Mouse (Mus musculus) kidney, embryonic 14.5 days (tissue): Measurements from ENCODE around the gene Osbp. TPM values are rescaled to one million over a fixed set of nuclear protein-coding genes. Genes with fewer than 3 reads are reported as not detected.

Experiments
- ATAC-seq: fragments of 200-750 bp; cut with Nextera tagmentation; 2 replicates; pipeline ENCODE4 v1.8.0; 2017; ENCODE audit warnings: moderate number of reproducible peaks, mild to moderate bottlenecking, moderate TSS enrichment, moderate library complexity; ENCODE audit not compliant: low FRiP score, low TSS enrichment
- H3K27ac ChIP-seq: fragments of 300-500 bp; sonication (generic); 2 replicates; pipeline ENCODE4 v1.5.1; 2014; ENCODE audit warnings: low read depth, mild to moderate bottlenecking, low read length, moderate library complexity, mixed read lengths
- H3K27me3 ChIP-seq: fragments of 300-500 bp; sonication (generic); 2 replicates; pipeline ENCODE4 v1.6.1; 2014; ENCODE audit warnings: mild to moderate bottlenecking, low read length; ENCODE audit not compliant: control insufficient read depth, insufficient read depth
- H3K36me3 ChIP-seq: fragments of 300-500 bp; sonication (generic); 2 replicates; pipeline ENCODE4 v1.6.1; 2014; ENCODE audit warnings: low read length, mixed read lengths; ENCODE audit not compliant: control insufficient read depth, insufficient read depth
- H3K4me1 ChIP-seq: fragments of 300-500 bp; sonication (generic); 2 replicates; pipeline ENCODE4 v1.6.1; 2014; ENCODE audit warnings: low read length, mixed read lengths; ENCODE audit not compliant: control insufficient read depth, insufficient read depth
- H3K4me2 ChIP-seq: fragments of 300-500 bp; sonication (generic); replicated peaks from 2 replicates; pipeline ENCODE4 v1.6.1; 2014; ENCODE audit warnings: low read depth, mild to moderate bottlenecking, low read length
- H3K4me3 ChIP-seq: fragments of 300-500 bp; sonication (generic); 2 replicates; pipeline ENCODE4 v1.5.1; 2014; ENCODE audit warnings: mild to moderate bottlenecking, low read length
- H3K9ac ChIP-seq: fragments of 300-500 bp; sonication (generic); 2 replicates; pipeline ENCODE4 v1.6.1; 2014; ENCODE audit warnings: low read depth, mild to moderate bottlenecking, low read length, moderate library complexity
- H3K9me3 ChIP-seq: fragments of 300-500 bp; sonication (generic); 2 replicates; pipeline ENCODE4 v1.6.1; 2016; ENCODE audit warnings: low read length; ENCODE audit not compliant: control insufficient read depth
- WGBS: fragments of 180-500 bp; shearing (Covaris S2); extraction: QIAGEN DNeasy Blood & Tissue Kit; methylation state at CpG from one replicate; pipeline ENCODE4 v1.1.7; 2014; 5-methylcytosine and 5-hydroxymethylcytosine counted together
- polyA plus RNA-seq: library from polyadenylated mRNA; unstranded; fragments of >200 nt; fragmentation: Nextera tagmentation; extraction: Ambion mirVana; gene quantifications from 2 replicates; pipeline ENCODE4 v1.2.1, GENCODE M21; 2014

Osbp gene
- polyA plus RNA-seq, 1 experiment from 2014 or later: 9.4 TPM

- WGBS: 59% methylated on average over 5 of the region's 5 CpGs
- no peak for ATAC-seq
- Histone ChIP-seq H3K27ac (no peak overlapping the region), H3K9me3 (no peaks in the 10 kb centered on the region), H3K4me2 (no peak overlapping the region), H3K27me3 (no peaks in the 10 kb centered on the region), H3K4me3 (no peak overlapping the region), H3K36me3 (no peaks in the 10 kb centered on the region), H3K9ac (no peak overlapping the region), H3K4me1 (no peaks in the 10 kb centered on the region)
These were observed 9.1 kb upstream of the Osbp start for GRCm38 (mm10) chr19:11956636-11957035.

- no peak for ATAC-seq
- no peaks in the 10 kb centered on the region for H3K36me3 ChIP-seq
- no peak overlapping the region for H3K4me2 ChIP-seq
- H3K27ac ChIP-seq: no peak overlapping the region
- WGBS: 91% methylated on average over 5 of the region's 5 CpGs
- no peaks in the 10 kb centered on the region for H3K4me1 ChIP-seq
- H3K9ac ChIP-seq: no peak overlapping the region
- no peaks in the 10 kb centered on the region for H3K27me3 ChIP-seq
- H3K4me3 ChIP-seq: no peak overlapping the region
- no peaks in the 10 kb centered on the region for H3K9me3 ChIP-seq
These were observed 8.3 kb upstream of the Osbp start for GRCm38 (mm10) chr19:11957396-11957795.

- ATAC-seq: no peak
- Histone ChIP-seq H3K27me3 (no peaks in the 10 kb centered on the region), H3K4me1 (no peaks in the 10 kb centered on the region), H3K27ac (no peak overlapping the region), H3K4me3 (no peak overlapping the region), H3K9ac (no peak overlapping the region), H3K9me3 (no peaks in the 10 kb centered on the region), H3K36me3 (no peaks in the 10 kb centered on the region), H3K4me2 (no peak overlapping the region)
- WGBS: 86% methylated on average over 8 of the region's 8 CpGs
These were observed 7.9 kb upstream of the Osbp start for GRCm38 (mm10) chr19:11957846-11958245.

GRCm38 (mm10) chr19:11964266-11964665 lies 1.5 kb upstream of the Osbp start:
- Histone ChIP-seq H3K4me3 (peak overlapping the region; percentile 43; the same call in 1 of the 2 replicates), H3K27me3 (no peaks in the 10 kb centered on the region), H3K4me2 (peak overlapping the region; percentile 38), H3K9ac (peak overlapping the region; percentile 49), H3K36me3 (peaks cover 7% of the 10 kb centered on the region; the same call in 1 of the 2 replicates), H3K4me1 (peaks cover 14% of the 10 kb centered on the region), H3K27ac (peak overlapping the region; percentile 39; the same call in 1 of the 2 replicates), H3K9me3 (no peaks in the 10 kb centered on the region; the same call in 1 of the 2 replicates)
- no peak for ATAC-seq
- WGBS: 81% methylated on average over 1 of the region's 1 CpGs

- H3K9me3 ChIP-seq: no peaks in the 10 kb centered on the region; the same call in 1 of the 2 replicates
- H3K4me2 ChIP-seq: peak overlapping the region; percentile 87
- H3K27ac ChIP-seq: no peak overlapping the region
- peak; percentile 2; the same call in 1 of the 2 replicates for ATAC-seq
- H3K9ac ChIP-seq: peak overlapping the region; percentile 91
- peaks cover 17% of the 10 kb centered on the region for H3K4me1 ChIP-seq
- peak overlapping the region; percentile 62 for H3K4me3 ChIP-seq
- no peaks in the 10 kb centered on the region for H3K27me3 ChIP-seq
- peaks cover 18% of the 10 kb centered on the region for H3K36me3 ChIP-seq
- WGBS: 1% methylated on average over 16 of the region's 18 CpGs
These were observed 478 bp downstream of the Osbp start for GRCm38 (mm10) chr19:11966201-11966636.

GRCm38 (mm10) chr19:11969155-11970050 lies 3.7 kb downstream of the Osbp start:
- Histone ChIP-seq H3K9ac (no peak overlapping the region), H3K4me1 (peaks cover 17% of the 10 kb centered on the region), H3K36me3 (peaks cover 49% of the 10 kb centered on the region), H3K27ac (no peak overlapping the region), H3K27me3 (no peaks in the 10 kb centered on the region), H3K9me3 (no peaks in the 10 kb centered on the region; the same call in 1 of the 2 replicates), H3K4me3 (no peak overlapping the region), H3K4me2 (no peak overlapping the region)
- no peak for ATAC-seq
- WGBS: 80% methylated on average over 9 of the region's 9 CpGs

GRCm38 (mm10) chr19:11973511-11974222 lies 7.9 kb downstream of the Osbp start:
- Histone ChIP-seq H3K9ac (no peak overlapping the region), H3K9me3 (no peaks in the 10 kb centered on the region), H3K36me3 (peaks cover 86% of the 10 kb centered on the region), H3K27me3 (no peaks in the 10 kb centered on the region), H3K27ac (no peak overlapping the region), H3K4me1 (0 out of 2 replicates have a peak, but pooled peaks cover 5% of the 10 kb centered on the region), H3K4me2 (no peak overlapping the region), H3K4me3 (no peak overlapping the region)
- 91% methylated on average over 13 of the region's 13 CpGs for WGBS
- no peak for ATAC-seq

GRCm38 (mm10) chr19:11974223-11974540 lies 8.4 kb downstream of the Osbp start:
- Histone ChIP-seq H3K9me3 (no peaks in the 10 kb centered on the region), H3K4me1 (0 out of 2 replicates have a peak, but pooled peaks cover 3% of the 10 kb centered on the region), H3K27ac (no peak overlapping the region), H3K4me3 (no peak overlapping the region), H3K4me2 (no peak overlapping the region), H3K9ac (no peak overlapping the region), H3K36me3 (peaks cover 88% of the 10 kb centered on the region), H3K27me3 (no peaks in the 10 kb centered on the region)
- no peak for ATAC-seq
- WGBS: 63% methylated on average over 2 of the region's 2 CpGs

- H3K4me2 ChIP-seq: no peak overlapping the region
- H3K9me3 ChIP-seq: no peaks in the 10 kb centered on the region
- peaks cover 98% of the 10 kb centered on the region for H3K36me3 ChIP-seq
- H3K27ac ChIP-seq: no peak overlapping the region
- H3K4me1 ChIP-seq: no peaks in the 10 kb centered on the region
- ATAC-seq: no peak
- no peak overlapping the region for H3K9ac ChIP-seq
- no peak overlapping the region for H3K4me3 ChIP-seq
- WGBS: 73% methylated on average over 4 of the region's 4 CpGs
- H3K27me3 ChIP-seq: no peaks in the 10 kb centered on the region
These were observed 9.9 kb downstream of the Osbp start for GRCm38 (mm10) chr19:11975683-11976082.
